15 mouse cellular contexts compared by ENCODE assay signal in genomic region chr11:60102664-60103063, GRCm38 (mm10). TPM values are rescaled to one million over a fixed set of nuclear protein-coding genes. Genes with fewer than 3 reads are reported as not detected.
DNase-seq lines count a peak whose midpoint lies in the region; ATAC-seq and TF ChIP-seq lines count a peak whose summit lies in the region.
"Had no signal": no experiment of that assay in that cellular context is flagged by ENCODE, and none has a peak within 500 bp of the region (broad histone marks: within the 10 kb centered on the region; RNA-seq: fewer than 3 reads in every experiment).

No protein-coding gene starts in this region.

- no peak for TF ChIP-seq CTCF in gastrocnemius, adult 2 months (IDR thresholded peaks at IDR 0.05)
- no peak for TF ChIP-seq CTCF in liver, postnatal 0 days (IDR thresholded peaks at IDR 0.05; ENCODE audit: low read depth)

- no peak for TF ChIP-seq POLR2A in limb, embryonic 14.5 days (IDR thresholded peaks at IDR 0.05; ENCODE audit: borderline replicate concordance, extremely low read depth, insufficient read depth, insufficient read length)

- no peaks in the 10 kb centered on the region for H3K36me3 ChIP-seq in limb, embryonic 14.5 days (ENCODE audit: control insufficient read depth, insufficient read depth, low read length)
- H3K36me3 ChIP-seq in limb, embryonic 10.5 days, result 0 out of 2 replicates have a peak, but pooled peaks cover 3% of the 10 kb centered on the region
- no peaks in the 10 kb centered on the region for H3K36me3 ChIP-seq in liver, postnatal 0 days (replicated peaks; ENCODE audit: insufficient read depth, low read length)
- H3K36me3 ChIP-seq: hindbrain, embryonic 12.5 days; limb, embryonic 13.5 days had no signal

- peaks cover 20% of the 10 kb centered on the region for H3K4me1 ChIP-seq in limb, embryonic 14.5 days (ENCODE audit: control insufficient read depth, insufficient read depth, low read length)
- peaks cover 16% of the 10 kb centered on the region for H3K4me1 ChIP-seq in limb, embryonic 10.5 days
- peaks cover 14% of the 10 kb centered on the region for H3K4me1 ChIP-seq in liver, postnatal 0 days (ENCODE audit: insufficient read depth)

- intact Hi-C loops in gastrocnemius, adult 2 months (cut with DNase I), result loop anchor here (5.0 kb wide), 1 partner anchor 95 kb away; no protein-coding TSS in a partner anchor

- H3K9ac ChIP-seq in limb, embryonic 14.5 days (ENCODE audit: low read depth, low read length, severe bottlenecking), result no peak overlapping the region
- no peak overlapping the region for H3K9ac ChIP-seq in liver, postnatal 0 days (replicated peaks)
- H3K9ac ChIP-seq: hindbrain, embryonic 12.5 days; limb, embryonic 13.5 days had no signal

- peak; percentile 47 for DNase-seq in gastrocnemius, adult 2 months
- no peak for DNase-seq in gastrocnemius, adult 8-10 months (ENCODE audit: low spot score in 2 of 2)
- DNase-seq in limb, embryonic 14.5 days (ENCODE audit: low spot score), result peak; percentile 71
- DNase-seq in limb, embryonic 10.5 days (ENCODE audit: low spot score), result no peak
- peak; percentile 51 to 74 for DNase-seq in kidney, postnatal 36 days
- DNase-seq in embryo, embryonic 9.5 days (ENCODE audit: extremely low spot score), result no peak
- no peak for DNase-seq in liver, postnatal 0 days
- DNase-seq: adrenal gland, postnatal 25 days; cerebellum, adult 2 months; midbrain, embryonic 14.5 days; thymus, adult 18-20 months had no signal

- H3K27me3 ChIP-seq in limb, embryonic 14.5 days (ENCODE audit: control insufficient read depth, insufficient read depth, low read length), result no peaks in the 10 kb centered on the region
- no peaks in the 10 kb centered on the region for H3K27me3 ChIP-seq in limb, embryonic 10.5 days (ENCODE audit: low read depth, poor library complexity, severe bottlenecking)
- H3K27me3 ChIP-seq in liver, postnatal 0 days (ENCODE audit: insufficient read depth, low read length), result no peaks in the 10 kb centered on the region
- H3K27me3 ChIP-seq: hindbrain, embryonic 12.5 days; limb, embryonic 13.5 days had no signal

- WGBS in limb, embryonic 14.5 days, result 56% methylated on average over 6 of the region's 6 CpGs
- WGBS in limb, embryonic 10.5 days, result 83% methylated on average over 6 of the region's 6 CpGs
- WGBS in liver, postnatal 0 days (ENCODE audit: insufficient replicate concordance), result 46% methylated on average over 6 of the region's 6 CpGs

- no peak for ATAC-seq in limb, embryonic 14.5 days (ENCODE audit: low FRiP score, low read depth)
- peak; percentile 35 for ATAC-seq in megakaryocyte-erythroid progenitor cell, adult 5-6 weeks (replicated peaks; ENCODE audit: low FRiP score, low TSS enrichment, poor library complexity, severe bottlenecking)
- no peak for ATAC-seq in liver, postnatal 0 days

- H3K4me3 ChIP-seq in gastrocnemius, adult 2 months, result no peak overlapping the region
- no peak overlapping the region for H3K4me3 ChIP-seq in limb, embryonic 14.5 days (replicated peaks; ENCODE audit: low read length)
- no peak overlapping the region for H3K4me3 ChIP-seq in limb, embryonic 10.5 days
- H3K4me3 ChIP-seq in liver, postnatal 0 days (ENCODE audit: low read depth, low read length), result no peak overlapping the region
- H3K4me3 ChIP-seq: hindbrain, embryonic 12.5 days; layer of hippocampus, adult 2 months; limb, embryonic 13.5 days had no signal

- no peak for TF ChIP-seq EP300 in liver, postnatal 0 days (IDR thresholded peaks at IDR 0.05; ENCODE audit: low read depth)

- H3K4me2 ChIP-seq in limb, embryonic 14.5 days (replicated peaks; ENCODE audit: low read depth, low read length, severe bottlenecking), result no peak overlapping the region
- no peak overlapping the region for H3K4me2 ChIP-seq in liver, postnatal 0 days (ENCODE audit: low read depth, low read length)
- H3K4me2 ChIP-seq: hindbrain, embryonic 12.5 days; limb, embryonic 13.5 days had no signal

- H3K27ac ChIP-seq in gastrocnemius, adult 2 months, result no peak overlapping the region
- H3K27ac ChIP-seq in limb, embryonic 14.5 days (replicated peaks; ENCODE audit: low read depth, low read length), result no peak overlapping the region
- no peak overlapping the region for H3K27ac ChIP-seq in limb, embryonic 10.5 days
- H3K27ac ChIP-seq in liver, postnatal 0 days (ENCODE audit: low read depth), result no peak overlapping the region
- H3K27ac ChIP-seq: hindbrain, embryonic 12.5 days; layer of hippocampus, adult 2 months; limb, embryonic 13.5 days had no signal

- no peaks in the 10 kb centered on the region for H3K9me3 ChIP-seq in limb, embryonic 14.5 days (ENCODE audit: control insufficient read depth, low read length)
- no peaks in the 10 kb centered on the region for H3K9me3 ChIP-seq in limb, embryonic 10.5 days (replicated peaks)
- no peaks in the 10 kb centered on the region for H3K9me3 ChIP-seq in liver, postnatal 0 days (ENCODE audit: low read length)
- H3K9me3 ChIP-seq: hindbrain, embryonic 12.5 days; limb, embryonic 13.5 days had no signal

RNA-seq across cellular contexts. Expression of gene Rai1, which starts 2.1 kb away (rescaled TPM):
- total RNA-seq in gastrocnemius, adult 2 months (2021), result 10 to 100 TPM; 23.8 to 27.3 TPM
- 10 to 100 TPM; 18.0 to 25.7 (median 21.4) TPM for total RNA-seq in gastrocnemius, adult 8-10 months (2022)
- 62.1 and 85.3 TPM in 2 replicates for polyA plus RNA-seq in limb, embryonic 14.5 days (2012; rRNA removed)
- polyA plus RNA-seq in limb, embryonic 14.5 days (2014; fragmentation: Nextera tagmentation; extraction: Ambion mirVana), result 29.7 and 33.1 TPM in 2 replicates
- polyA plus RNA-seq in limb, embryonic 10.5 days (2016; fragmentation: Nextera tagmentation; extraction: Ambion mirVana), result 34.3 and 37.3 TPM in 2 replicates
- 55.9 and 58.6 TPM in 2 replicates for total RNA-seq in megakaryocyte-erythroid progenitor cell, adult 5-6 weeks (2014; fragmentation: Nextera tagmentation)
- 5.9 and 8.3 TPM in 2 replicates for total RNA-seq in megakaryocyte-erythroid progenitor cell, adult 5-6 weeks (2017)
- 3.8 and 4.4 TPM in 2 replicates for polyA plus RNA-seq in liver, postnatal 0 days (2015; fragmentation: Nextera tagmentation; extraction: Ambion mirVana)

RNA-seq across cellular contexts. Expression of gene Pemt, which starts 56.4 kb away (rescaled TPM):
- total RNA-seq in gastrocnemius, adult 2 months (2021), result 1 to 10 TPM; 3.4 to 3.5 TPM
- total RNA-seq in gastrocnemius, adult 8-10 months (2022), result 1 to 10 TPM; 2.0 to 4.5 (median 3.7) TPM
- polyA plus RNA-seq in limb, embryonic 14.5 days (2012; rRNA removed), result 5.4 and 9.2 TPM in 2 replicates
- polyA plus RNA-seq in limb, embryonic 14.5 days (2014; fragmentation: Nextera tagmentation; extraction: Ambion mirVana), result 4.7 and 7.2 TPM in 2 replicates
- 5.3 and 7.5 TPM in 2 replicates for polyA plus RNA-seq in limb, embryonic 10.5 days (2016; fragmentation: Nextera tagmentation; extraction: Ambion mirVana)
- total RNA-seq in megakaryocyte-erythroid progenitor cell, adult 5-6 weeks (2014; fragmentation: Nextera tagmentation), result 10.9 and 18.9 TPM in 2 replicates
- 2.0 and 5.7 TPM in 2 replicates for total RNA-seq in megakaryocyte-erythroid progenitor cell, adult 5-6 weeks (2017)
- 589 and 592 TPM in 2 replicates for polyA plus RNA-seq in liver, postnatal 0 days (2015; fragmentation: Nextera tagmentation; extraction: Ambion mirVana)

Comparison
In these comparisons a context has a peak if more than half of its experiments do, and no peak if none do; other contexts are left out.
1. DNase-seq: peak in gastrocnemius, adult 2 months (single experiment), limb, embryonic 14.5 days (single experiment) and kidney, postnatal 36 days (2 of 2); none in gastrocnemius, adult 8-10 months (0 of 2), limb, embryonic 10.5 days (single experiment), embryo, embryonic 9.5 days (single experiment) and liver, postnatal 0 days (single experiment).